Mouse (Mus musculus) liver, adult (tissue): Measurements from ENCODE around the gene Slc6a1.

Source experiments
- GATA4 ChIP-seq: IDR thresholded peaks from 2 replicates; pipeline ENCODE4 v1.6.1; 2014; ENCODE audit warnings: mild to moderate bottlenecking, low read length; ENCODE audit not compliant: insufficient replicate concordance

Slc6a1 gene

GRCm38 (mm10) chr6:114282469-114283277 is at the start of gene Slc6a1:
Gene Slc6a1 (plus strand): TSS chr6:114282635.
- no peak for TF ChIP-seq GATA4

GRCm38 (mm10) chr6:114238892-114239644 is 43.4 kb upstream of the Slc6a1 start:
- TF ChIP-seq GATA4, result no peak

GRCm38 (mm10) chr6:114245665-114246064 is 36.8 kb upstream of the Slc6a1 start:
- TF ChIP-seq GATA4, result no peak

GRCm38 (mm10) chr6:114250311-114250710 is 32.1 kb upstream of the Slc6a1 start:
- TF ChIP-seq GATA4, result no peak

- no peak for TF ChIP-seq GATA4
Measured at GRCm38 (mm10) chr6:114254927-114255326, 27.5 kb upstream of the Slc6a1 start.

- no peak for TF ChIP-seq GATA4
Measured at GRCm38 (mm10) chr6:114257762-114258361, 24.6 kb upstream of the Slc6a1 start.

- no peak for TF ChIP-seq GATA4
Measured at GRCm38 (mm10) chr6:114258661-114259193, 23.7 kb upstream of the Slc6a1 start.

- TF ChIP-seq GATA4, result no peak
Measured at GRCm38 (mm10) chr6:114261609-114262008, 20.8 kb upstream of the Slc6a1 start.

- no peak for TF ChIP-seq GATA4
Measured at GRCm38 (mm10) chr6:114264010-114264409, 18.4 kb upstream of the Slc6a1 start.

GRCm38 (mm10) chr6:114264426-114264825 is 18.0 kb upstream of the Slc6a1 start:
- no peak for TF ChIP-seq GATA4

- TF ChIP-seq GATA4, result no peak
Measured at GRCm38 (mm10) chr6:114266273-114266672, 16.2 kb upstream of the Slc6a1 start.

- TF ChIP-seq GATA4, result no peak
Measured at GRCm38 (mm10) chr6:114267979-114268378, 14.5 kb upstream of the Slc6a1 start.

GRCm38 (mm10) chr6:114269589-114269988 is 12.8 kb upstream of the Slc6a1 start:
- no peak for TF ChIP-seq GATA4

GRCm38 (mm10) chr6:114270799-114271198 is 11.6 kb upstream of the Slc6a1 start:
- no peak for TF ChIP-seq GATA4

- TF ChIP-seq GATA4, result no peak
Measured at GRCm38 (mm10) chr6:114272279-114272678, 10.2 kb upstream of the Slc6a1 start.
